Mouse (Mus musculus): ENCODE results near the gene Cd8b1.
"Not testable (repeated sequence)": the region's sequence is repeated elsewhere in the genome, so short reads cannot be mapped to it uniquely, and the experiment has no call there.

Gene Cd8b1

DNA sequence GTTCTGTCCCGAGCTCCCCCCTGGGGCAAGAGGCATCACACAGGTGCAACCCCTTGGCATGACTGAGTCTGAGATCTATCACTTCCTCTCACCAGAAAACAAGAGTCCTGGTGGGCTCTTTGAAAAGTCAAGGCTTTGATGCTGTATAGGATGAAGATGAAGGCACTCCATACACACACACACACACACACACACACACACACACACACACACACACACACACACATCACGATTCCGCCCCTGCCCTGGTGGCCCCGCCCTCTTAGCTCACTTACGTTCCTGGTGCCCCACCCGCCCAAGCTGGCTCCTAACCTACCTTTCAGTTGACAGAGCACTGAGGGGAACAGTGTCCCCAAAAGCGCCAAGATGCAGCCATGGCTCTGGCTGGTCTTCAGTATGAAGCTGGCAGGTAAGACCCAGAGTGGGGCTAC, at the start of gene Cd8b1:
Gene Cd8b1 (plus strand): TSS at position 298 of the 431 bp plus-strand sequence.
- no peak for DNase-seq (ENCODE audit: low spot score)

DNA sequence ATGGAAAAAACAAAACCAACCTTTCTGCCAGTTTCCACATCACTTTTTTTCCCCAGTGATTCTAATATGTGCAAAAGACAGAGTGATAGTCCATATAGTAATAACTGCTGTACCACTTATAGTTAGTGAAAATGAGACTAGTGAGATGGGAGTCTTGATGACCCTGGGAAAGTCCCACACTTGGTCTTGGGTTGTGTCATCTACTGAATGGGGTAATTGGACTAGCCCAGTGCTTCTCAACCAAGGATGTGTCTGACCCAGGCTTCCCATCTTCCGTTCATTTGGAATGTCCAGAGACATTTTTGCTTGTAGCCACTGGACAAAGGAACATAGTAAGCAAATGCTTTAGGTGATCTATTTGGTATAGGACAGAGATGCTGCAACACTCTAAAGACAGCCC, 48.9 kb upstream of the Cd8b1 start:
- DNase-seq (ENCODE audit: low spot score): no peak

DNA sequence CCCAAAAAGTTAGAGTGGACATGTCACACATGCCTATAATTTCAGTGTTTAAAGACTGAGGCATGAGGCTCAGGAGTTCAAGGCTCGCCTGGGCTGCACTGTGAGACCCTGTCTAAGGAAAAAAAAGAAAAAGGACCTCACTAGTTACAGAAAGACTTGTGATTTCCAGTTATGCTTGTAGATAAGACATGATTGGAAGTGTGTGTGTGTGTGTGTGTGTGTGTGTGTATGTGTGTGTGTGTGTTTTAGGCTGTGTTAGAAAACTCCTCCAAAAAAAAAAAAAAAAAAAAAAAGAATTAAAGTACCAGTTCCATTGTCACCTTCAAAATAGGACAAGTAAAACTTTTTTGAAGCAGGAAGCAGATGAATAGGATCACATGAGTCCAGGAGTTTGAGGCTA, 48.0 kb upstream of the Cd8b1 start:
- DNase-seq (ENCODE audit: low spot score): no peak

DNA sequence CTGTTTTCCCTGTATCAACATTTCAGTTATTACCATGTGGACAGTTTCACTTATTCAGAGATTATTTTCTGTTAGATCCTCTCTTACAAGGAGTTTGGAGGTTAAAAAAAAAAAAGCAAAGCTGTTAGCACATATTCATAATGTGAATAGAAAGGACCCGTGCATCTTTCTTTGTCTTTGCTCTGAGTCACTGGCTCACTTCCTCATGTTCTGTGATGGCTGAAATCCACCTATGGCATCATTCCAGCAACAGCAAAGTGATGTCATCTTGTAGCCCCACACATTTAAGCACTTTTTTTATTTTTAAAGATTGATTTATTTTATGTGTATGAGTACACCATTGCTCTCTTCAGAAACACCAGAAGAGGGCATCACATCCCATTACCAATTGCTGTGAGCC, 43.2 kb upstream of the Cd8b1 start:
- DNase-seq (ENCODE audit: low spot score): no peak

DNA sequence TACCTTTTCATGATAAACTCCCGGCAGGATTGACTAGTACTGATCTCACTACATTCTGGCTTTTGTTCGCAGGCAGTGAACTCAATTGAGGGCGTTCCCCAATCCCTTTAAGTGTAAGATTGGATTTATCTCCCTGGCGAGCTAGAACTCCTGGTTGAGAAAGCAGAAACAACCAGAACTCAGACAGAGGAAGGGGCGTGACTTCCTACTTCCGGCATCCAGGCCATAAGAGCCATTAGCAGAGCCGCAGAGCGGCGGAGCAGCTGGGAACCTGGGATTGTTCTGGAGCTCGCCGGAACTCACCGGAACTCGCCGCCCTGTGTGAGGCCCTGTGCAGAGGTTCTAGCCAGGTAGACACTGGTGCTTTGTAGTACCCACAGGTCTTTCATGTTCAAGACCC, 29.1 kb upstream of the Cd8b1 start:
- no peak for DNase-seq (ENCODE audit: low spot score)

DNA sequence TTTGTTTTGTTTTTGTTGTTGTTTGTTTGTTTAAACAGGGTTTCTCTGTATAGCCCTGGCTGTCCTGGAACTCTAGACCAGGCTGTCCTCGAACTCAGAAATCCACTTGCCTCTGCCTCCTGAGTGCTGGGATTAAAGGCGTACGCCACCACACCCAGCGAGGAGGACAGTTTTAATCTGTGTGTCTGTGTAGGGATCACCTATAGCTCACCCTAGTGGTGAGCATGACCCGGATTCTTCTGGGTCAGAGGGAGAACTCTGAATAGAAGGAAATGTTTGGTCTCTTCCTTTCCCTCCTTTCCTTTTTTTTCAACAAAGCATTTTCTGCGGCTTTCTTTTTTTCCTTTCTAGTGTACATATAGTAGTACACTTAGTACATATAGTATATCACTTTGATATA, 27.3 kb upstream of the Cd8b1 start:
- no peak for DNase-seq (ENCODE audit: low spot score)

DNA sequence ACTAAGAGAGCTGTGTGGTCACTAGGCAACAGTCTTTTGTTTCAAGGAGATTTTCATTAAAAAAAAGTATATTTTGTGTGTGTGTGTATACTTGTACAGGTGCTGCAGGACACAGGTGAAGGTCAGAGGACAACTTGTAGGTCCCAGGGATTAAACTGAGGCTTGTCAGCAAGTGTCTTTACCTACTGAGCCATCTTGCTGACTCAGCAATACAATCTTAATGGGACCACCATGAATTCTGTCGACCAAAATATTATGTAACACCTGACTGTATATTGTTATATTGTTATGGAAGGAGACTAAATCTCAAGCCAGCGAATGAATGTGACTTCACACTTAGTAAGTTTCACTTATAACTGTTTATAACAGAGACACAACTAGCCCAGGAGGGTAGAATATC, 24.5 kb upstream of the Cd8b1 start:
- no peak for DNase-seq (ENCODE audit: low spot score)

DNA sequence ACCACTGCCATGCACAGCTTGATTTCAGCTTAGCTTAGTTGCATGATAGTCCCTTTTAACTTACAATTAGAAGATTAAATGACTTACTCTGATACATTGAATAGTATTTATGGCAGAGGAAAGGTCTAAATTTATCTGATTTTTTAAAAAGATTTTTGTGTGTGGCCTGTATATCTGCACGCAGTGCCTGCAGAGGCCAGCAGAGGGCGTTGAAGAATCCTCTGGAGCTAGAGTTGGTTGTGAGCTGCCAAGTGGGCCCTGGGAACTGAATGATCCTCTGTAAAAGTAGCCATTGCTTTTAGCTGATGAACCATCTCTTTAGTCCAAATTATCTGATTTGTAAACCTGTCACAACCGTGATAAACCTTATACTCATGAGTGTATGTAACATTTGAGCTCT, 23.8 kb upstream of the Cd8b1 start:
- no peak for DNase-seq (ENCODE audit: low spot score)

DNA sequence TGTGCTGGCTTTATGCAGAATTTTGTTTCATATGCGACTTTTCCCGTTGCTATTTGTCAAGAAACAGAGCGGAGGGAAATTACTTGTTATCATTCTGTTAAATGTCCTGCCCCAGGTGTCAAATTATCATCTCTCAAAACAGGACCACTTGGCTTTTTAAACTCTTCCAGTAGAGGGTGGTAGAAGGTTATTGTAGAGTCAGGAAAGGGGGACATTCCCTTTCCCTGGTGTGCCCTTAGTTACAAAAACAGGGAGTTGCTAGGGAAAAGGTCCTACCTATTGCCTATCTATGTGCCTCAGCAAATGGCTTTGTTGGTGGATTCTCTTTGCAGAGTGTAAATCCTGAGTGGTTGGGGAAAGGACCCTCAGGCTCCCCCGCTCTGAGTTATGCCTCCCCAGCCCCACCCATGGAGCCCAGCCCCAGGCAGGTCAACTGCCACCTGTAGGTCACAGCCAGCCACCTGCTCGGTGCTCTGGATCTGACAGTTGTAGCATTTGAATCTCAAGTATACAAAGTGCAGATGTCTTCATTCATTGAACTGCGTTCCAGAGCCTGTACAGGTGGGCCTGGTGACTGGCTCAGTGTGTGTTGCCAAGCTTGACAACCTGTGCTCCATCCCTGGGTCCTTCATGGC, 20.4 kb upstream of the Cd8b1 start:
- DNase-seq (ENCODE audit: low spot score): no peak

DNA sequence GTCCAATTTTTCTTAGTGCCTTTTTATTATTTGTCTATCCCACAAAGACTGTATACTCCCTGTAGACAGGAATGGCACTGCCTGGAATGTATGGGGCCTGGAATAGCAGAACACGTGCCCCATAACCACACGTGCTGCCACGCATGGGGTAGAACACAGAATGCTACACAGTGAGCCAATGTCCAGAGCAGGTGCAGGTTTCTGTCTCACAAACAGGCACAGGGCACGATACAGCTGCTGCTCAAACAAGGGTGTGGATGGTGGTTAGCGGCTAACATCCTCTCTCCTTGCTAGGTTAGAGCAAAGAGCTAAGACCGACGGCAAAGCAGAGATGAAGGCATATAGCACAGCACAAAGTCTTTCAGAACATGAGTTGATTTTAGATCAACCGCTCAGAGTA, 15.1 kb upstream of the Cd8b1 start:
- no peak for DNase-seq (ENCODE audit: low spot score)

DNA sequence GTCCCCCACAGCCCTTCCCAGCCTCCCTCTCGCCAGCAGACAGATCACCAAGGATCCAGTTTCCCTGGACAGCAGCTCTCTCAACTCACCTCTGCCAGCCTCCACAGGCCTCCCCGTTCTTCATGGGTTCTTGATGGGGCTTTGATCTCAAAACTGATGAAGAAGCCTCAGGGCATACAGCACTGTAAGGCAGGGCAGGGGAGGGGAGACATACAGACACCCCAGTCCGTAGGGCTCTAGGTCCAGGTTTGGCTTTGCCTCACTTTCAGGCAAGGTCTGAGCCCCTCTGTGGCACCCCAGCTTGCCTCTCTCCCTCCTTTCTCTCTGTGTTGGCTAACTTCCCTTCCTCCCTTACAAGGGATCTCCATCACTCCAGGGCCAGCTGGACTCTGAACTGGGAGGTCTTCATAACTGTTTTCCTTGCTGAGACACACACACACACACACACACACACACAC, 733 bp upstream of the Cd8b1 start, which contains the start of gene Smyd1:
Gene Smyd1 (minus strand): TSS at position 408 of the 458 bp plus-strand sequence.
- DNase-seq (ENCODE audit: low spot score): no peak

DNA sequence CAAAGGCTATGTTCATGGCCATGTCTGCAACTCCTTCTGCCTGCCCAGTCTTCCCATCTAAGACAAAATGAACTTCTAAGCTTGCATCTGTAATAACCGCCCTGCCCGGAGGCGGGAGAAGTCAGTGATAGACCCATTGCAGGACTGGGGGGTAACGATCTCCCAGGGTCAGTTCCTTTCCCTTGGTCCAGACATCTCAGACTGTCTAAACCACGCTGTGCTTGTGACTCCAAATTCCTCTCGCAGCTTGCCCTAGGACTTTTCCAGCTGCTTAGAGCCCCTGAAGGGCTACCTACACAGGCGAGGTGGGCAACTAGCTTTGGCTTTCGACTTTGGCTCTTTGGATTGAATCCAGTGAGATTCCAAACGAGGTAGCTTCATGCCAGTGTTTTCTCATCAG, 2.2 kb downstream of the Cd8b1 start:
- DNase-seq (ENCODE audit: low spot score): no peak

DNA sequence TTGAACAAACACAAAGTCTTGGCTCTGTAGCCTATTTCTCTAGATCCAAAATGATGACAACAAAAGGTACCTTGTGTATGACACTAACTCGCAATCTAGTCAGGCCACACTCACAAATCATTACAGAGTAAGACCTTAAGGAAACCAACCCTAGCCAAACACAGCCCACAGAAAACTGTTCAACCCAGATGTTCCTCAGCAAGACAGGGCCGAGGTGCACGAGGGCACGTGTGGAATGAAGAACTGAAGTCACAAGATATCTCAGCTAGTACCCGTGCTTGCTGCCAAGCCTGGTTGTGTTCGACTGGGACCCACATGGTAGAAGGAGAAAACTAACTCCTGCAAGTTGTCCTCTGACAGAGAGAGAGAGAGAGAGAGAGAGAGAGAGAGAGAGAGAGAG, 7.3 kb downstream of the Cd8b1 start:
- DNase-seq (ENCODE audit: low spot score): no peak

DNA sequence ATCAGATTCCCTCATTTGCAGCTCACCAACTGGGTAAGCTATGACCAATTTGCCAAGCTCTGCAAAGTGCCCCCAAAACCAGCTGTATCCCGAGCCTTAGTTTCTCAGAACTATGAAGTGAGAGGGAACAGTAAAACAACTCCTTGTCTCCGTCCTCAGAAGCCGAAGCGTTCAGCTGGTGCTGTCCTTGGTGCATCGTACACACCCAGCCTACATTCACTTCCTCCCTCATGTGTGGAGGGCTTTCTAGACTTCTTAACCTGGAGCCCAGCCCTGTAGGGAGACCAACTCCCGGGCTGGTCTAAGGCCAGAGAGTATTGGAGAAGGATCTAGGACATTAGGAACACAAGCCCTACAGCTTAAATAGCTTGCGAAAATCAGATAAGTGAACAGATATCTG, 7.9 kb downstream of the Cd8b1 start:
- DNase-seq (ENCODE audit: low spot score): no peak

DNA sequence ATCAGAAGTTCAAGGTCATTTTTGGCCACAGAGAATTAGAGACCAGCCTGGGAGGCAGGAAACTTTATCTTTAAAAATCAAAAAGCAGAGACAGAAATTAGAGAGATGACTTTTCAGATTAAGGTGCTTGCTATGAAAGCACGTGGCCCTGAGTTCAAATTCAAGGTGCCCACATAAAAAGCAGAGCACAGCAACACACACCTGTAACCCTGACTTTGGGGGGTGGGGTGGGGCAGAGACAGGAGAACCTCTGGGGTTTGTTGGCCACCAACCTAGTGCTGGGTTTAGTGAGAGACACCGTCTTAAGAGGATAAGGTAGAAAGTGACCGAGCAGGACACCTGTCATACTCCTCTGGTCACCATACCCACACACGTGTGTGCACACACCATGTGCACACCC, 8.9 kb downstream of the Cd8b1 start:
- not testable (repeated sequence) for DNase-seq (ENCODE audit: low spot score)

DNA sequence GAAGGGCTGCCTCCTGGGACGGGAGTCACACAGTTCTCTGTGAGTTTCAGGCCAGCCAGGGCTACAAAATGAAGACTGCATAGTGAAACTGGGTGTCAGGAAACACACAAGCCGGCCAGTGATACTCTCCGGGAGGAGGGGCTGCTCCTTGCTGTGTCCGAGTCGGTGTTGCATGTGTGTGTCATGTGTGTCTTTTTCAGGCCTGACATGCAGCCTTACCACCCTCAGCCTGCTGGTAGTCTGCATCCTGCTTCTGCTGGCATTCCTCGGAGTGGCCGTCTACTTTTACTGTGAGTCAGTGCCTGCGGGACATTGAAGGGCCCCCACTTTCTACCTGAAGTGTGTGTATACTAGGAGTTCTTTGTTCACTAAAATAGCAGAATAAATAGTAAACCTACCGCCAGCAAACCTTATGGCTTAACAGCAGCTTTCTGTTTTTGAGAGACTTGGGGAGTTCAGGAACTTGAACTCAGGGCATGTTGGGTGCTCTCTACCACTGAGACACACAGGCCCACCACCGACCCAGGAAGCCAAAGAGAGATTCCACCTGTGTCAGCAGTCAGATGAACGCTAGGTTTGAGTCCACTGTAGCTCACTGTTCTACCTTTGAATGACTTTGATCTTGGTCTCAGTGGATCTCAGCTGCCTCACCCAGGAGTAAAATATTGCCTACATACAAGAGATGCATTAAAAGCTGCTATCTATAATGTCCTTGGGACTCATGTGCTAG, 9.8 kb downstream of the Cd8b1 start:
- DNase-seq (ENCODE audit: low spot score): no peak

DNA sequence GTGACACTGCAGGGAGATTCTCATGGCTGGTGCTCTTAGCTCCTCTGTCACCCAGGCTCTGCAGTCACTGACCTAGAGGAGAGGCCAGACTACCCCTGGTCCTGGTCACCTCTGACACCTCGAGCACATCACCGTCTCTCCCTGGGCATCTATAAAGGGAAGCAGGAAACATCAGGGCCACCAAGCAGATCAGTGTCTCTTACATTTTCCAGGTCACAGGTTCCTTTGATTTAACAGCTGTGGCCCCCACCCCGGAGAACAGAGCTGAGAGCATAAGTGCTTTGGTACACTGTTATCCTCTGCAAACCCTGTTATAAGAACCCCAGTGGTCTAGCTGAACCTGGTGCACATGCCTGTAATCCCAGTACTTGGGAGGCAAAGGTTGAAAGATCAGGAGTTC, 10.4 kb downstream of the Cd8b1 start:
- no peak for DNase-seq (ENCODE audit: low spot score)

DNA sequence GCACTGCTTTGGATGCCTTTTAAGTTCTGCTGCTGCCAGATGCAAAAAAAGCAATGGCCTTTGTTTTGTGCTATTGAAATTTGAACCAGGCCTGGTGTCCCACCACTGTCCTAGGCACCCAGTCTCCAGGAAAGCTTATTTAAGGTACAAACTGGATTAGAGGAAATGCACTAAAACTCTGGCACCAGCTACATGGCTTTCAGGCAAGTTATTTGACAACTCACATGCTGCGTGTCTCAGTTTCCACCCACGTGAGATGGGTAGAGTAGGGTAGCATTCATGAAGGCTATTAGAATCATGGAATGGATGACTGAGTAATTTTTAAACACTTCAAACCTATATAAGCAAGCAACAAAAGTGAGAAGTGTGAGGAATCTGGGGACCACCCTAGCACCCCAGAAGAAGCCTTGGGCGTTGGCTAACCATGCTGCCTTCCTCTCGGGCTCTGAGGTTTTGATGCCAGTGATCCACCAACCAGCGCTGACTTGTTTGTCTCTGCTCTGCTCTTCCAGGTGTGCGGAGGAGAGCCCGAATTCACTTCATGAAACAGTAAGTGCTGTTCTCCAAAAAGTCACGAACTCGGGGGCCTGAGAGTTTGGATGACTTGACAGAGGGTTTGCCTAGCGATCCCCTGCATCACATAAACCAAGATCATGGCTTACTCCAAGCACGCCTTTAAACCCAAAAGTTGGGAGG, 11.1 kb downstream of the Cd8b1 start:
- no peak for DNase-seq (ENCODE audit: low spot score)

DNA sequence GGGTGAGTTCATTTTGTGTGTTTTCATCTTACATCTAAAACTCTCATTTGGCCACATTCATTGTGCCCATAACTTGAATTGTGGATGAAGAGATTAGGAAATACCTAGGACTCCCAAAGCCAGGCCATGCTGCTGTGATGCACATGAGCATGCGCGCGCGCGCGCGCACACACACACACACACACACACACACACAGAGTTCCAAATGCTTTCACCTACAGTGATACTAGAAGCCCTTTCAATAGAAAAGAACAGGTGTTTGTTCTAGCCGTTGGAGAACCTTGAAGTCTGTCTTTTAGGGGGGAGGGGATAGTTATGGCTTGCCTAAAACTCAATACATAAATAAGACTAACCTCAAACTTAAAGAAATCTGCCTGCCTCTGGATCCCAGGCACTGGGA, 15.1 kb downstream of the Cd8b1 start:
- no peak for DNase-seq (ENCODE audit: low spot score)

DNA sequence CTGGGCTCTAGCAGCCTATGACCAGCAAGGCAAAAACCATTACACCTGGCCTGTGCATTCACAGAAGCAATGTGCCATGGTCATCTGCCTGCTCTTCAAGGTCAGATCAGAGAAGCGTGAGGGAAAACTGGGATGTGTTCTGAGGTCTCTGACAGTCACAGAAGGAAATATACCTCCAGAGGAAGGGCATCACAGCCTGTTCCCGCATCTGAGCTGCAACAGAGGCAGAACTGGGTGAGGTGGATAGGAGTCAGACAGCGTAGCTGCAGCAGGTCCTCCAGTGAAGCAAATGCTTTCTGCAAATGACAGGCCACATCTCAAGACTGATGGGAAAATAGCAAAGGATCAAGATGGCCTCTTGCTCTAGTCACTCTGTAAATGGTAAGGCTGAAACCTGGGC, 16.4 kb downstream of the Cd8b1 start:
- DNase-seq (ENCODE audit: low spot score): no peak

DNA sequence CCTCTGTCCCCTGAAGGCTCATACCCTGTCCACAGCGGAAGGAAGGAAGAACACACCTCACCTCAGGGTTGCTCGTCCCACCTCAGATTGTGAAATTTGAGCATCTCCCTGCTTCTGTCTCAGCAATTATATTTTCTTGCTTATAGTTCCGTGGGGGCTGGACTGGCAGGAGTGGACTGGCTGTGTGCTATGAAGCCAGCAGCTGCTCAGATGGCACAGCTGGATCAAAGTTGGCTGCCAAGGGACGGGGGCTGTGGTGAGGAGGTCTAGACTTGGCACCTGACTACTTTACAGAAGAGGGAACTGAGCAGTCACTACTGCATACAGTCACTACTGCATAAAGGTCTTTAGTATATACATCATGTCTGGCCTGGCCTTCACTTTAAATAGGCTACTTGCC, 16.8 kb downstream of the Cd8b1 start:
- no peak for DNase-seq (ENCODE audit: low spot score)

DNA sequence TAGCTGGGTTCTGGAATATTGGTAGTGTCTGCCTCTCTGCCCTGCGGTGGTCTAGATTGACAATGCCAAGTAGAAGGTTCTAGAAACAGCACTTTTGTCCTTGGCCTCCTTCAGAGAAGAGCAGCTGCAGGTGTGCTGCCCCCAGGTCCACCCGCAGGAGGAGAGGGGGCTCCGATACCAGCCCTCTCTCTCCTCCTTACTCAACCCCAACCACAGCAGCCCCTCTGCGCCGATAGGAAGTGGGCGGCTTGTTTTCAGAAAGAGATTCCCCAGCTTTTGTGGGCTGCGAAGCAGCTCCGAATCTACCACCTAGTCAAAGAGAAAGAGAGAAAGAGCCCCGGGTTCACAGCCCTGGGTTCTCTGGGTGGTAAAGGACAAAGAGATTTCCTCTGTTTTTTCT, 18.6 kb downstream of the Cd8b1 start:
- DNase-seq (ENCODE audit: low spot score): no peak

DNA sequence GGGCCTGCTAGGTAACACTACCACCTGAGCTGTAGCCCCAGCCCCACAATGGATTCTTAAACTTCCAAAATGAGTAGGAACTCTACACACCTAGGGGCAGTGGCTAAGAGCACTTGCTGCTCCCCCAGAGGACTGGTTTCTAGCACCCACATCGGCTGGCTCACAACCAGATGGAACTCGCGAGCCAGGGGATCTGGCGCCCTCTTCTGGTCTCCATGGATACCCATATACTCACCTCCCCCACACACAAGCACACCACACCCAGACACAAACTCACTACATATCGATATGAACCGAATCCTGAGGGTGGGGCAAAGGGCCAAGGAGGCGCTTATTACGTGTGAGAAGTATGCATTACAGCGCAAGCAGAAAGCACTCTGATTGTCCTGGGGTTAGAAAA, 25.4 kb downstream of the Cd8b1 start:
- no peak for DNase-seq (ENCODE audit: low spot score)
